Mouse (Mus musculus): ENCODE data around the gene Slc10a4.

DNA sequence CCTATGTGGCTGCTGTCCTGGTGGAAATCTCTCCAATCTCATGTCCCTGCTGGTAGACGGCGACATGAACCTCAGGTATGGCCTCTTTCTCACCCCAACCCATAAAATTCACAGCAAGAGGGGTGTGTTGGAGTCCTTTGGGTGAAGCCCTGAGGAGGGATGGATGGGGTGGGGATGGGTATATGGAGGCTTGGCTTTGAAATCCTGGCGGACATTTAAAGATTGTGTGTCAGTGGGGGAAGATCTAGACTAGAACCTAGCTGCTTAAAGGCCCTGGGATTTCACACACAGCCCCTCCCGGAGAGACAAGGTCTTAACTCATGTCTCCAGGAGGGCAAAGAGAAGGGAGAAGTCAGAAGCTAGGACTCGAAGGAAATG, 888 bp downstream of the Slc10a4 start:
- TF ChIP-seq GATA1 (IDR thresholded peaks at IDR 0.05; ENCODE audit: low read length) (no peak), TAL1 (IDR thresholded peaks at IDR 0.05; ENCODE audit: low read length) (no peak)

Measured in erythroblast, embryonic 14.5 days (primary cell).